7 mouse cellular contexts compared by ENCODE assay signal in the genomic region with DNA sequence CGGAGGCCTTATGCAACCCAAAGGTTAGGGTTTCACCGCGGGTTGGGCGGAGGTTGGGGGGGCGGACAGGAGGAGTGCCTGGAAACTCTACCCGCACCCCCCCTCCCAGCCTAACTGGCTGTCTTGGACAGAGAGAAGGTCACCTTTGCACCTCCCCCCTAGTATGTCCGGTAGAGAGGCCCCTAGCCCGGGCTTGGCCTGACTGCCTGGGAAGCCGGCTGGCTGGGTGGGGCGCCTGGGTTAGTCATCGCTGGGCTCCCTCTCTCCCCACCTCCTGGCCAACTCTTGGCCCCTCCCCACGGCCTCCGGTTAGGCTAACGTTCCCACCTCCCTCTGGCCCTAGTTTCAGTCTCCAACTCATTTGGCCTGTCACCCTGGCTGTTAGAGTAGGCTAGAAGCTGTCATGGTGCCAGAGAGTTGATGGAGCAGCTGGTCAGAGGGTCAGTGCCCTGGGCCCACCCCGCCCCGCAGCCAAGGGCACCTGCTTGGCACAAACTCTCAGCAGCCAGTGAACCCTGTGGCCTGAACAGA. TPM values are rescaled to one million over a fixed set of nuclear protein-coding genes. Genes with fewer than 3 reads are reported as not detected.
DNase-seq lines count a peak whose midpoint lies in the region; ATAC-seq lines count a peak whose summit lies in the region.

No protein-coding gene starts in this region.

- H3K27ac ChIP-seq in forebrain, embryonic 15.5 days (replicated peaks): 0 out of 2 replicates have a peak overlapping the region, but pooled peaks have one; percentile 3
- no peak overlapping the region; the same call in 1 of the 2 replicates for H3K27ac ChIP-seq in hindbrain, embryonic 11.5 days (ENCODE audit: low read depth, low read length)
- H3K27ac ChIP-seq in limb, embryonic 12.5 days: peak overlapping the region; percentile 64
- H3K27ac ChIP-seq in midbrain, embryonic 11.5 days (ENCODE audit: low read depth, low read length): no peak overlapping the region

- H3K27me3 ChIP-seq in forebrain, embryonic 15.5 days: no peaks in the 10 kb centered on the region
- H3K27me3 ChIP-seq in hindbrain, embryonic 11.5 days (ENCODE audit: control insufficient read depth, insufficient read depth, low read length): no peaks in the 10 kb centered on the region
- no peaks in the 10 kb centered on the region for H3K27me3 ChIP-seq in limb, embryonic 12.5 days
- H3K27me3 ChIP-seq in midbrain, embryonic 11.5 days (ENCODE audit: control insufficient read depth, insufficient read depth, low read length): no peaks in the 10 kb centered on the region

- H3K9ac ChIP-seq in forebrain, embryonic 15.5 days (replicated peaks): peak overlapping the region; percentile 61
- H3K9ac ChIP-seq in hindbrain, embryonic 11.5 days (ENCODE audit: low read depth, low read length): peak overlapping the region; percentile 67
- peak overlapping the region; percentile 65 for H3K9ac ChIP-seq in limb, embryonic 12.5 days (replicated peaks)
- H3K9ac ChIP-seq in midbrain, embryonic 11.5 days (ENCODE audit: low read length): peak overlapping the region; percentile 63

- ATAC-seq in forebrain, embryonic 15.5 days (replicated peaks): no peak
- ATAC-seq in hindbrain, embryonic 11.5 days (ENCODE audit: low FRiP score): no peak
- ATAC-seq in limb, embryonic 12.5 days (ENCODE audit: insufficient number of reproducible peaks, insufficient read depth, low FRiP score, low TSS enrichment, low read depth): no peak
- ATAC-seq in midbrain, embryonic 11.5 days (ENCODE audit: low FRiP score): no peak

- H3K36me3 ChIP-seq in forebrain, embryonic 15.5 days: peaks cover 8% of the 10 kb centered on the region; the same call in 1 of the 2 replicates
- no peaks in the 10 kb centered on the region for H3K36me3 ChIP-seq in hindbrain, embryonic 11.5 days (ENCODE audit: control insufficient read depth, insufficient read depth, low read length)
- peaks cover 7% of the 10 kb centered on the region; the same call in 1 of the 2 replicates for H3K36me3 ChIP-seq in limb, embryonic 12.5 days
- no peaks in the 10 kb centered on the region for H3K36me3 ChIP-seq in midbrain, embryonic 11.5 days (ENCODE audit: control insufficient read depth, insufficient read depth, low read length)

- no peaks in the 10 kb centered on the region for H3K9me3 ChIP-seq in forebrain, embryonic 15.5 days
- no peaks in the 10 kb centered on the region for H3K9me3 ChIP-seq in hindbrain, embryonic 11.5 days (ENCODE audit: control insufficient read depth, low read length)
- H3K9me3 ChIP-seq in limb, embryonic 12.5 days: no peaks in the 10 kb centered on the region
- H3K9me3 ChIP-seq in midbrain, embryonic 11.5 days (ENCODE audit: control insufficient read depth, low read length): no peaks in the 10 kb centered on the region

- H3K4me2 ChIP-seq in forebrain, embryonic 15.5 days (replicated peaks): peak overlapping the region; percentile 98
- H3K4me2 ChIP-seq in hindbrain, embryonic 11.5 days (replicated peaks; ENCODE audit: low read depth, low read length): peak overlapping the region; percentile 67
- H3K4me2 ChIP-seq in limb, embryonic 12.5 days: peak overlapping the region; percentile 96
- peak overlapping the region; percentile 69 for H3K4me2 ChIP-seq in midbrain, embryonic 11.5 days

- peak; percentile 95 for DNase-seq in NIH3T3 (ENCODE audit: low read depth)
- DNase-seq in cerebellum, adult 11-12 months: peak; percentile 83
- DNase-seq in hindbrain, embryonic 11.5 days (ENCODE audit: low spot score): peak; percentile 15
- no peak for DNase-seq in midbrain, embryonic 11.5 days (ENCODE audit: low spot score, missing footprints)
- DNase-seq in spleen, postnatal 4 days (ENCODE audit: low spot score in 2 of 2): peak; percentile 65 to 84

- 5% methylated on average over 15 of the region's 16 CpGs for WGBS in forebrain, embryonic 15.5 days
- 2% methylated on average over 15 of the region's 16 CpGs for WGBS in hindbrain, embryonic 11.5 days
- 4% methylated on average over 15 of the region's 16 CpGs for WGBS in limb, embryonic 12.5 days
- 7% methylated on average over 13 of the region's 16 CpGs for WGBS in midbrain, embryonic 11.5 days

- peaks cover 28% of the 10 kb centered on the region for H3K4me1 ChIP-seq in forebrain, embryonic 15.5 days
- H3K4me1 ChIP-seq in hindbrain, embryonic 11.5 days (replicated peaks; ENCODE audit: control insufficient read depth, insufficient read depth, low read length): peaks cover 10% of the 10 kb centered on the region
- H3K4me1 ChIP-seq in limb, embryonic 12.5 days (replicated peaks): peaks cover 37% of the 10 kb centered on the region
- H3K4me1 ChIP-seq in midbrain, embryonic 11.5 days (ENCODE audit: control insufficient read depth, insufficient read depth, low read length): peaks cover 17% of the 10 kb centered on the region

- peak overlapping the region; percentile 72 for H3K4me3 ChIP-seq in forebrain, embryonic 15.5 days
- peak overlapping the region; percentile 68 for H3K4me3 ChIP-seq in hindbrain, embryonic 11.5 days (ENCODE audit: low read depth, low read length)
- peak overlapping the region; percentile 69 for H3K4me3 ChIP-seq in limb, embryonic 12.5 days (replicated peaks)
- H3K4me3 ChIP-seq in midbrain, embryonic 11.5 days (ENCODE audit: low read depth, low read length): peak overlapping the region; percentile 62

RNA-seq across cellular contexts. Expression of a gene that starts 0.8 kb away (rescaled TPM):
- 0.95 and 1.3 TPM in 2 replicates for polyA plus RNA-seq in forebrain, embryonic 15.5 days (2015; fragmentation: Nextera tagmentation; extraction: Ambion mirVana)
- polyA plus RNA-seq in hindbrain, embryonic 11.5 days (2014; fragmentation: Nextera tagmentation; extraction: Ambion mirVana): 9.1 and 9.9 TPM in 2 replicates
- 15.6 and 17.5 TPM in 2 replicates for polyA plus RNA-seq in limb, embryonic 12.5 days (2016; fragmentation: Nextera tagmentation; extraction: Ambion mirVana)
- 7.6 and 8.9 TPM in 2 replicates for polyA plus RNA-seq in midbrain, embryonic 11.5 days (2014; fragmentation: Nextera tagmentation; extraction: Ambion mirVana)

RNA-seq across cellular contexts. Expression of a gene that starts 7.8 kb away (rescaled TPM):
- 7.7 and 8.2 TPM in 2 replicates for polyA plus RNA-seq in forebrain, embryonic 15.5 days (2015; fragmentation: Nextera tagmentation; extraction: Ambion mirVana)
- 3.1 and 4.1 TPM in 2 replicates for polyA plus RNA-seq in hindbrain, embryonic 11.5 days (2014; fragmentation: Nextera tagmentation; extraction: Ambion mirVana)
- 6.8 and 7.1 TPM in 2 replicates for polyA plus RNA-seq in limb, embryonic 12.5 days (2016; fragmentation: Nextera tagmentation; extraction: Ambion mirVana)
- 2.8 and 3.9 TPM in 2 replicates for polyA plus RNA-seq in midbrain, embryonic 11.5 days (2014; fragmentation: Nextera tagmentation; extraction: Ambion mirVana)

RNA-seq across cellular contexts. Expression of a gene that starts 22.9 kb away (rescaled TPM):
- polyA plus RNA-seq in forebrain, embryonic 15.5 days (2015; fragmentation: Nextera tagmentation; extraction: Ambion mirVana): 0.22 TPM in 1 of 2 replicates, not detected in the other
- polyA plus RNA-seq in hindbrain, embryonic 11.5 days (2014; fragmentation: Nextera tagmentation; extraction: Ambion mirVana): 0.36 TPM in 1 of 2 replicates, not detected in the other
- polyA plus RNA-seq in limb, embryonic 12.5 days (2016; fragmentation: Nextera tagmentation; extraction: Ambion mirVana): 0.09 and 0.35 TPM in 2 replicates
- polyA plus RNA-seq in midbrain, embryonic 11.5 days (2014; fragmentation: Nextera tagmentation; extraction: Ambion mirVana): not detected in 2 replicates

RNA-seq across cellular contexts. Expression of a gene that starts 24.3 kb away (rescaled TPM):
- polyA plus RNA-seq in forebrain, embryonic 15.5 days (2015; fragmentation: Nextera tagmentation; extraction: Ambion mirVana): 55.0 and 58.3 TPM in 2 replicates
- 86.6 and 89.6 TPM in 2 replicates for polyA plus RNA-seq in hindbrain, embryonic 11.5 days (2014; fragmentation: Nextera tagmentation; extraction: Ambion mirVana)
- polyA plus RNA-seq in limb, embryonic 12.5 days (2016; fragmentation: Nextera tagmentation; extraction: Ambion mirVana): 79.6 and 83.0 TPM in 2 replicates
- 94.9 and 100.0 TPM in 2 replicates for polyA plus RNA-seq in midbrain, embryonic 11.5 days (2014; fragmentation: Nextera tagmentation; extraction: Ambion mirVana)

RNA-seq across cellular contexts. Expression of a gene that starts 39.8 kb away (rescaled TPM):
- 21.4 and 27.2 TPM in 2 replicates for polyA plus RNA-seq in forebrain, embryonic 15.5 days (2015; fragmentation: Nextera tagmentation; extraction: Ambion mirVana)
- 90.5 and 91.3 TPM in 2 replicates for polyA plus RNA-seq in hindbrain, embryonic 11.5 days (2014; fragmentation: Nextera tagmentation; extraction: Ambion mirVana)
- 177 and 181 TPM in 2 replicates for polyA plus RNA-seq in limb, embryonic 12.5 days (2016; fragmentation: Nextera tagmentation; extraction: Ambion mirVana)
- polyA plus RNA-seq in midbrain, embryonic 11.5 days (2014; fragmentation: Nextera tagmentation; extraction: Ambion mirVana): 56.2 and 58.2 TPM in 2 replicates

Comparison
In these comparisons a context has a peak if more than half of its experiments do, and no peak if none do; other contexts are left out.
1. H3K27ac ChIP-seq: peak in forebrain, embryonic 15.5 days (single experiment) and limb, embryonic 12.5 days (single experiment); none in hindbrain, embryonic 11.5 days (single experiment) and midbrain, embryonic 11.5 days (single experiment).
2. Peak in every context shown above with its lines, with median percentiles within 50 percentile points of each other: H3K4me2 ChIP-seq, H3K4me3 ChIP-seq and H3K9ac ChIP-seq.